Mouse (Mus musculus) brain, embryonic 18.5 days (tissue): ENCODE measurements at regions not wholly inside any gene's neighbourhood (a gene's known extent, or its start where the extent isn't known, plus 50 kb on each side); places are given as distances from the start of the nearest gene placed in this dataset.
"Not testable (repeated sequence)": the region's sequence is repeated elsewhere in the genome, so short reads cannot be mapped to it uniquely, and the experiment has no call there.

Experiments
- DNase-seq: peaks from one replicate; pipeline ENCODE4 v3.0.0-alpha.2; 2012; ENCODE audit warnings: low read depth, low spot score

DNA sequence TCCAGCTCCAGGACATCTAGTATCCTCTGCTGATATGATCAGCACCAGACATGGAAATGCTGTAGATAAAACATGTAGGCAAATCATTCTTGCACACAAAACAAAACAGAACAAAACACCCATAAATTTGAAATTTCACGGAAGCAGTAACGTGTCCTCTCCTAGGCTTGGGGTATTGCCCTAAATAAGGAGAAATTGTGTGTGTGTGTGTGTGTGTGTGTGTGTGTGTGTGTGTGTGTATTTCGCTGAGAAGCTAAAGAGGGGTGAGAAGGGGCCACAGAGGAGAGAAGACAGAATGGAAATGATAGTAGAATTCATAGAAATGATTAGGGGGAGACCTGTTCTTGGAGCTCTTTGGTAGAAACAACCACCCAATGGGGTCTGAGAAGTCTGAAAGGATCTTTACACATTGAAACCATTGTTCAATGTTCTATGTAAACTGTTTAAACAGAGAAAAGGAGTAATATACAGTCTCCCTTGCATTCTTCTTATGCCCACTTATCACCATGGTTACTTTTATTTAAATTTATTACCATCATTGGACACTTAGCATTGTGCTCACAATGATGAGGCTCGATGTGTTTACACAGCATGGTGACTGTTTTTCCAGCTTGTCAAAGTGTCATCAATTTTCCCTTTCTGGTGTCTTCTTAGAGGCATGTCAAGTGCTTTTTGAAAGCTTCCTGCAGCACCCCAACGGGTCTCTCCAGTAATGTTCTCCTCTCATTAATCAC, 317.3 kb upstream of the 4933412E24Rik start:
- no peak for DNase-seq

DNA sequence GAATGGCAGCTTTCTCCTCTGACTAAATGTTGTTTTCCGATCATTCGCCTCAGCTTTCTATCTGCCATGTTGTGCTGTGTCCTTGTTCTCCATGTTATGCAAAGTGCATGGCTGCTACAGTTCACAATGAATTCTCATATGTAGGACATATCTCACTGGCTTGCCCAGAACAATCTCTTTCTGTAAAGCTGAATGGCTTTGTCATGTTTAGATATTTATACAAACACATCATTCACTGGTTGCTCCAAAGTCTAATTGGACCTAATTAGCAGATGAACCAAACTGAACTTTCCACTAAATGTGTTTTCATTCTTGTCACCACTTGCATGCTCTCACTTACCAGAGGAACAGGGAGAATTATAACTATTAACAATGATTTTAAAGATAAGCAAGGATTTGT, 301.2 kb upstream of the 4933412E24Rik start:
- no peak for DNase-seq

DNA sequence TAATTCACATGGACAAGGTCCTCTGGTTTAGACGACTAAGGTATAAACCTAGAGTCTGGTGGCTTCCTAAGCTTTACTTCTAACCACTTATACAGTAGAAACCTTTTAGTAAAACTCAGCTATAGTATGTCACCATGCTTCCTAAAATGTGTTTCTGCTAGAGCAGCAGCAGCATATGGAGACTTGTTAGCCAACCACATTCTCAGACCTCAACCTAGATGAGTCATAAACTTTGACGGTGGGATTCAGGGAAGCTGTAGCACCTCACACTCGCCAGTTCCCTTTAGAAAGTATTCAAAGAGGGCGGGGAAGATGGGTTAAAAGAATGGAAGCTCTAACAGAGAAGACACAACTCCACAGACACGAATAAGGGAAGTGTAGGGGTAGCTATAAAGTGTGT, 298.8 kb upstream of the 4933412E24Rik start:
- DNase-seq = no peak

DNA sequence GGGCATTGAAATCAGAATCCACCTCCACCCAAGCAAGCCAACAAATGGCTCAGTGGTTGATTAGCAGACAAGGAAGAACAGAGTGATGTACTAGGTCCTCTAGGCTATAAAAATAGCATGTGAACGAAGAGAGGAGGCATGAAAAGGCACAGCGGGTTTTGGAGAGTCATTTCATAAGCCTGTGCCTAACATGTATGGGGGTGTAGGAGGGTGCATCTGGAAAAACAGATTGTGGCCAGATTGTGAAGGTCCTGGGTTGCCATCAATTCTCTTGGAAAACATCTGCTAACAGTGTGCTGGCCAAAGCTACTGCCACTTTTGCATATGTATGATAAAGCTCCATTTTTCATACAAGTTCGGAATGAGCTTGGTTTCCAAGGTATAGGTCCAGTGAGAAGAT, 293.5 kb upstream of the 4933412E24Rik start:
- peak; percentile 54 for DNase-seq

DNA sequence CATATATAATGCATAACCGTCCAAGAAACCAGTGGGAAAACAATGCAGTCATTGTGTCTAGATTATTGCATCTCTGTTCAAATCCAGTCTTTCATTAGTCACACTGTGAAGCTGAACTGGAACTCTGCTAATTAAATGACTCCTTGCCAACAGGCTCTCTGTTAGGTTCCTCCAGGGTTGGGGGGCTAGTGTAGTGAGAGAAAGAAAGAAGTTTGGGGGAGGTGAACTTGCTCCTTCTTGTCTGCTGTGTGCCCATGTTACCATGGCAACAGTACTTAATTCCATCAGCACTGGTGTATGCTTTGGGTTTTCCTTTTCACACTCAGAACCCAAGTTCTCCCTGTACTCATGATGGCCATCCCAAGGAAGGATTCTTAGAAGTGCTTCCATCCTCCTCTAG, 292.6 kb upstream of the 4933412E24Rik start:
- no peak for DNase-seq

DNA sequence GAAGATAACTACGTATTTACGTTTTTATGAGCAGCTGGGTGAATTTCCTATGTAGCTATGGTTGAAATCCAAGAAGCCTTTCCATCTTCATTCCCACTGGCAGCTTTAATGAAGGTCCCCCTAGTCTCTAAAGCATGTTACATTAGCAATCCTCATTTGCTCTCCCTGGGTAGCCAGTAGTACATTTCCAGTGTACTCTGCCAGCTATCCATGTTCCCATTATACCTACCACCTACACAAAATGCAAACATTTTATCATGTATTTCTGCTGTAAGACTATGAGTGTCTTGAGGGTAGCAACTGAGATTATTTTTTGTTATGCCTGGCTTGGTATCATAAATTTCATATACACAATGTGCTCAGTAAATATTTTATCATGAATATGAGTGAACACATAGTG, 291.7 kb upstream of the 4933412E24Rik start:
- no peak for DNase-seq

DNA sequence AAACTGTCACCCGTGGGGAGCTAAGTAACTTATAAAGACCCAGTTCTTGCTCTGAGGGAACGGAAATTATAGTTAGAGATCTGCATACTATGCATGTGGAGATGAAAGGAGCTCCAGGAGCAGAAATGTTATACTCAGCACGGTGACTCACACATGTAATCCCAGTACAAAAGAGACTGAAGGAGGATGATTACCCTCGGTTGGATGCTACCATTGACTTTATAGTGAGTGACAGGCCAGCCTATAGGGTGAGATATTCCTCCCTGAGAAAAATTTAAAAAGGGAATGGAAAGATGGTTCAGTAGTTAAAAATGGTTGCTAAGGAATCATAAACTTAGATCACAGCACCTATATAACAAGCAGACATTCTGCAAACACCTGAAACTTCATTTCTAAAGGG, 287.1 kb upstream of the 4933412E24Rik start:
- DNase-seq = no peak

DNA sequence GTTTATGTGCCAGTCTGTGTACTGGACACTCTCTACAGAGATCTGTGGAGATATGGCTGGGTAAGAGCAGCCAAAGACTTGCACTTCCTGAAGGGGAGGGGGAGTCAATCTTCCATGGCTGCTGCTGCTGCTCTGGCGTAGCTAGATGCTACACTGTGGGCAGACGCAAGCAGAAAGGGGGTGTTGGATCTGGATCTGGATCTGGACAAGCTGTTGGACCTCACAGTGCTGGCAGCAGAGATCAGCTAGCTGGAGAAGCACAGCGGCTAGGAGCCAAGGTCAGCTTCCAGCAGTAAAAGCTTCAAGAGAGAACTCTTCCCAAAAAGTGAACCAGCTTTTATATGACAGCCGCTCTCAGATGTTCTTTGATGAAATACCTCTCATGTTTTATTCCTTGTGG, 285.5 kb upstream of the 4933412E24Rik start:
- no peak for DNase-seq

DNA sequence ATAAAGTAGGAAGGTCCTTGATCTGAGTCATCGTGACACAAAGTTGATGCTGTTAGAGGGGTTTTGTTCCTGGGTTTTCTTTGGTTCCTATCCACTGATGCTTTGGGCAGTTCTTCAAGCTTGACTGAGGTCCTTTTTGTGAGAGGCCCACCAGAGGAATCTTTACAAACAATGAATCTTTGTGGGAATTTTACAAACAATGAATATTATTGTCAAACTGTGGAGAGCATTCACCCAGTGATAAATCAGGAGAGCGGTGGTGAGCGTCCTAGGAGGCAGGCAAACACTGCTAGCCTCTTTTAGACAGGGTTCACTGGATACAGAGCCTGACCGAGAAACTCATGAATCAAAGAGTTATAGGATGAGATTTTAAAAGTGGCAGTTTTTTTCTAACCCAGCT, 268.9 kb upstream of the 4933412E24Rik start:
- DNase-seq = no peak

DNA sequence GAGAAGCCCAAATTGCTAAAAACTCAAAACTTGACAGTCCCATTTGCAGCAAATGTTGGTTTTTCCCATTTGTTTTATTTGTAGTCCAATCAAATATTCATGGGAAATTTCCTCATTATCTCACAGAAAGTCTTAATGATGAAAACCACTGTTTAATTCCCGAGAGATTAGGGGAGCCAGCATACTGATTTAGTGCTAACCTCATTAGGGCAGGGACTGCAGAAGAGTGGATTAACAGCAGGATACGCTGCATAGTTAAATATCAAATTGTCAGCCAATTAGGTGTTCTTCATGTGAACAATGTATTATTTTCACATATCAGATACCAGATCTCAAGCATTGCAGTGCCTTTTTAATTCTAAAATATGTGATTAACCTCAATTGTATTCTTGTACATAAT, 264.0 kb upstream of the 4933412E24Rik start:
- DNase-seq = no peak

DNA sequence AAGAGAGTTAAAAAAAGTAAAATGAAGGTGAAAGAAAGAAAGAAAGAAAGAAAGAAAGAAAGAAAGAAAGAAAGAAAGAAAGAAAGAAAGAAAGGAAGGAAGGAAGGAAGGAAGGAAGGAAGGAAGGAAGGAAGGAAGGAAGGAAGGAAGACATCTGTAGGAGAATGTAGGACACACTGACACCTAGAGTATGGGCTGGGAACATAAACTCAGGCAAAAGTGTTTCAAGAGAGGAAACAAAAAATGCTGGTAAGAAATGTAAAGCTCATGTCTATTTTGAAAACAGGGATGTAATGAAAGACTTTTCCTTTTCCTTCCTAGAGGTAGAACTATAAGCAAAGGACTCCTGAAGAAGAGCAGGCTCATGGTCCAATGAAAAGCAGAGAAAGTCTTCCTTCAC, 237.2 kb upstream of the 4933412E24Rik start:
- not testable (repeated sequence) for DNase-seq

DNA sequence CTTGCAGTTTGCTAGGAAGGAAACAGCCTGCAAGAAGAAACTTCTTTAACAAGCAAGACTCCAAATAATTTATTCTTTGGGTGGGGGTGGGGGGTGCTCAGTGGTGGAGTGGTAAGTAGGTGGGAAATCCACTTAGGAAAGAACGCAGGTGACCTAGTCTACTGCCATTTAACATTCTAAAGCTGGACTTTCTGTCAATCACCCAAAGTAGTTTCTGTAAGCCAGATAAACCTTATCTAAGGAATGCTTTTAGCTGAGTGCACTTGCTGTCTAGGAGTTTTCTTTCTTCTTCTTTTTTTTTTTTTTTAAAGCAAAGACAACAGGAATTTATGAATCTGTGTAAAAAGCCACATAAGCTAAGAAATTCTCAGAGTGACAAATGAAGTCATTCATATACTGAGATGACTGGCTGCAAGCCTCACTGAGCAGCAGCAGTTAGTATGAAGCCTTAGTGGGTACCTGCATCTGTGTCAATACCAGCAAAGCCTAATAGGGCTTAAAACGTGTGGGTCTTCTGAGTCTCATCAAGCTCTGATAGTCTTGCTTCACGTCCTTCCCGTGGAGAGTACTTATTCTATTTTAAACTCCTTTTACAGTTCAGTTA, 210.0 kb upstream of the 4933412E24Rik start:
- no peak for DNase-seq

DNA sequence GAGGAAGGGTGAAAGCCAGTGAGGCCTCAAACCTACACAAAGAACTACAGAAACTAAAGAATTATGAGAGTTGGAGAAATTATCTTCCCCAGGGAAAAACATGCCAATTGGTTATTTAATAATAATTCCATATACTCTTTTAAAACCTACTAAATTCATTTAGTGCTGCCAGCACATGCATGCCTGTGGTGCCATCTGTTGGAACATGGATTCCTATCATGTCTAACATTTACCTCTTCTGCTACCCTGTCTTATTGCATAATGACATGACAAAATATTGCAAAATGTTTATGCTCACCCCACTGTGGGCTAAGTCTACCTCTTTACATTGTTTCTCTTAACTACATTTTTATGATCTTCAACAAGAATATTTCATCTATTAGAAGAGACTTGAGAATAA, 178.7 kb upstream of the 4933412E24Rik start:
- DNase-seq = no peak

DNA sequence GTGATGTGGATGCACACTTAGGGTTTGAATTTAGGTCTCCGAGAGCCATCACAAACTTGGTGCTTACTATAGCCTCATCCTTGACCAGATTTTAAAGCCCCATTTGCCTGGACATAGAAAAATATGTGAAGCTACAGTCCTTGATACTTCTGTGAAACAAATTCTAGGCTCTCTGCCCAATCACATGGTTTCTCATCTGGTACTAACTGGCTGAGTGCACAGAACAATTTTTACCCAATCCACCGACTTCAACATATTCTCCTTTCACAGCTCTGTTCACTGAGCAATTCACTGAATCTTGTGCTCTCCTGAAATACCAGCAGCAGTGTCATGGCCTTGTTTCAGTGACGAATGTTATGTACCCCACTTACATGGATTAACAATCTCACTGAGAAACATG, 176.7 kb upstream of the 4933412E24Rik start:
- peak; percentile 18 for DNase-seq

DNA sequence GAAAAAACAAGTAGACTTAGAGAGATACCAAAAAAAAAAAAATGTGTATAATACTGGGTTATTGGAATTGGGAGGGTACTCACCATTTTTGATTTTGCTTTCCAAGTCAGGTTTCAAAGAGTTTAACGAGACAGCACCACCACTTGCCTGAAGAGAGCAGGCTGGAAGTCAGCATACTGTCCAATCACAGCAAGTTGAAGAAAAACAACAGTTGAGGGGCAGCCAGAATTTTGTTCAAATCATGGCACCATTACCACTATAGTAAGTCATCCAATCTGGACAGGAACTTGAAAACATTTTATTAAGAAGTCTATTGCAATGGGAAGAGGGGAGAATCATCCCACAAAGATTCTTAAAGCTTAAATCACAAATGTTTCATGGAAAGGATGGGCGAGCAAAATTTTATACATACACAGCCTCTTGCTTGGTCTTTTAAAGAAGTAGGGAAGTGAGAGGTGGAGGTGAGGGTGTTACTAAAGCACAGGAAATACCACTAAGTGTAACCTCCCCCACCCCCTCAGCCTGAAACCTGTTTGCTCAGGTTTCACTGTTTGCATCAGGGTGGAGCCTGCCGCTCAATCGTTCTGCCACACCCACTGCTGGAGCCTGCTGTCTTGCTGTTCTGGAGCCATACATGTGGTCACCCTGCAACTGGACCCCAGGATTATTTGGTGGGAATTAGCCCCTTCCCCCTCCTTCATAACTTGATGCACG, 170.7 kb upstream of the 4933412E24Rik start:
- no peak for DNase-seq

DNA sequence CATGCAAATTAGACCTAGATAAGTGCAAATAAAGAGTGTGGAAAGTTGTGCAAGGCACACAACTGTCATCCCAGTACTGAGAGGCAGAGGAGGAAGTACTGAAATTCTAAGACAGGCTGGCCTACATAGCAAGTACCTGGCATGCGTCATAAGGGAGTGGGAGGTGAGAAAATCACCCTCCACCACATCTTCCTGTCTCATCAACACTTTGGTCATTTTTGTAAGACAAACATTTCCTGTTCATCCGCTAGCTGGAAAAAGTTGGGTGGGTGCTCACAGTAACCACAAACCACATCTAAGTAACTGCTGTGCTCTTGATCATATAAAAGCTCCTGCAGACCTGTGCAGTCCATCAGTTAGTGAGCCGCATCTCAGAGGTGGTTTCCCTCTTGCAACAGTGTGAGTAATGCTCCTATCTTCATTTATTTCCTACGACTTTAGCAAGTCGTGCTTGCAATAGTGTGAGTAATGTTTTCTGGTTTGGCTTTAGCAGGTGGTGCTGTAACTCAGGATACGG, 125.2 kb upstream of the 4933412E24Rik start:
- no peak for DNase-seq

DNA sequence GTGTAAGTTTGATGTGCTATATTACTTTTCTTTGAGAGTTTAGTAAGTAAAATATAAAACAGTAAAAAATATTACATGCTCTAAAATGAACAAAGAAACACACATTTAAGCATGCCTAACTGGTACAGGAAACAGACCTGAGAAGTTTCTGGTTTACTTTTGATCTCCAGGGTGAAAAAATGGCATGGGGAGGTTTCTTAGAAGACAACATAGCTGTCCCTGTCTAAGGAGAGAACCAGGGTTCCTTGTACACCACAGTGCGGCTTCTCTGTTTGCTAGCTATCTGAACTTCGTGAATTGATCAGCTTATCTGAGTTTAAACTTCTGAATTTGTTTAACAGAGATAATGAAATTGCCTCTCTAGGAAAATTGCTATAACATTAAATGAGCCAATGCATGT, 120.3 kb upstream of the 4933412E24Rik start:
- no peak for DNase-seq

DNA sequence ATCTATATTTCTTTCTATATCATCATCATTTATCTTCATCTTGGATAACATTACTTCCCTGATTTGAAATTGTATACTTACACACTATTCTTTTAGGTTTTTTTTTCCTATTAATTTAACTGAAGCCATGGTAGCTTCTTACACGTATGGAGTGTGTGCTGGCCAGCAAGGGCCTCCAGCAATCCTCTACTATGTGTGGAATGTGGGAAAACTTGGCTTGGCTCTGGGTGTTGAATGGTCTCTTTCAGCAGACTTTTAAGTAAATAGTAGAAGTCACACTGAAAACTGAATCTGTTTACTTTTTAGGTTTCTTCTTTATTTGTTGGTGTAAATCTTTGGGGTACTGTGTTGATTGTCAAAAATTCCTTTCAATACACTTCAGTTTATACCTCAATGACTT, 118.1 kb upstream of the 4933412E24Rik start:
- no peak for DNase-seq

DNA sequence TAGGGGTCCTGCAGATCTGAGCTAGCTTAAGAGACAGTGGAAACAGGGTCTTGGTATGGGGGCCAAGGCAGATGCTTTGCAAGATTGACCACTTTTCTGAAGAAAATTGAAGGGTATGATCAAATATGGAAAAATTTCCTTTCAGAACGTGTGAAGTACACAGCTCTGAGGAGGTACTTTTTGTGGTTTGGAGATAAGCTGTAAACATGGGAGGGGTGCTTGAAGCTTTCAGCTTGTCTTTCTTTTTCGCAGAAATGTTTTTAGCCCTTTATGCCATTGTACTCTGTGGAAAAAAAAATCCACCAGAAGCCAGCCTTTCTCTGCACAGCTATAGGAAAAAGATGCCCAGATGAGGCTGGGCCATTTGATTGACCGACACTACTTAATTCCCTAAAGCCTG, 116.3 kb upstream of the 4933412E24Rik start:
- DNase-seq = no peak

DNA sequence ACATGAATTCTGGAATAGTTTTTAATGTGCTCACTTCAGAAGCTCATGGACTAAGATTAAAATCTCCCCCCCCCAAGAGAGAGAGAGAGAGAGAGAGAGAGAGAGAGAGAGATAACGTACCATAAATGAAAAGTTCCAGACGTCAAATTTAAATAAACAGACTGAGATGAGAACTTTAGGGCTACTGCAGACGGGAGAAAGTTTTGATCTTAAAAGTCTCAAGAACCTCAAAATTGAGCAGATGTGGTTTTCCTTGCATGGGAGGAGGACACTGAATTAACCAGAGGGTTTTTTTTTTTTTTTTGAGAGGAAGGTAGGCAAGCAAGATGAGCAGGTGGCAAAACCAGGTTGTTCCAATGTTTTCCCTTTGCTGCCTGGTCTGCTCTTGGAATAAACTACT, 108.0 kb upstream of the 4933412E24Rik start:
- no peak for DNase-seq

DNA sequence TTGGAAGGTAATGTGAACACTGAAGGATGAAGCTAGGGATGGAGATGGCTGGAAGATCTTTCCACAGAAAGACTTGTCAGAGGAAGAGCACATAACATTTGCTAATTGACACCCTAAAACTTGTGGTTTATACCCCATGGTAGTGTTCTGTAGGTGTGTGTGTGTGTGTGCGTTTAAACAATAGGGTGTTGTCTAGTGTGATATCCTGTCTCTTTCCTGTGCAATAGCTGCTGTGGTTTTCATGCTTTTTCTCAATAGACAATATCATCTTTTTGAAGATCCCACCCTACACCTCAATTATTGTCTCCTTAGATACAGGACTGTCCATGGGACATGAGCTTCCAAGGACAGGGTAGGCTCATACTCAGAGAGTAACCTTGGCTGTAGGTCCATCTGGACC, 103.5 kb upstream of the 4933412E24Rik start:
- DNase-seq = no peak

DNA sequence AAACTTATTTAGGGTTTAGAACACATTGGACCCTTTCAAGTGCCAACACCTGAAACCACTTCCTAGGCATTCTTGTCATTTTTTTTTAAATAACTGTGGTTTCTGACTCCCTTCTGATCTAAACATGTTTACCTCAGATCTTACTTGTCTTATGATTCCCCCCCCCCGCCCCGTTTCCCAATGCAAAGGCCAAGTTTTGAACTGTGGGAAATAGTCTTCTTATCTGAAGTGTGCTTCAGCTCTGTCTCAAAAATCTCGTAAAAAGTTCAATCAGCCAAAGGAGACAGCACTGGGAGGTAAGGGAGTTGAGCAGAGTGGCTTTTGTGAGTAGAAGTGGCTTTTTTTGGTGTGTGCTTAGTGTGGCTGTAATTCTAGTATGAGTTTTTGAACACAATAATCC, 95.5 kb upstream of the 4933412E24Rik start:
- no peak for DNase-seq

DNA sequence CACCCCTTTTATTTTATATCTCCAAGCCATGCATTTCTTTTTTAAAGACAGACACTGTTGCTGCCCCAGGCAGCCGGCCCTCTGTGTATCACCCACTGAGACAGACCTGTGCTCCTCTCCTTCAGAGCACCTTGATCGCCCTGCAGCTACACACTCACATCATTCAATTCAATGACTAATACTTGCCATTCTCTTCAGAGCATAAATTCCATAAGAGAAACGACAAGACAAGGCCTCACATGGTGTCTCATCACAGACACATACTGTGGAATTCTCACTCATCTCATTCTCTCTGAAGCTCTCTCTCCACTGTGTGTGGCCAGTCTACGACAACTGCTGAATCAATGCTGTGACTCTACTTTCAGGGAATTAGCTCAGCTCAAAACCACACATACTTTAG, 94.6 kb upstream of the 4933412E24Rik start:
- no peak for DNase-seq
